Mouse (Mus musculus) hindbrain, embryonic 12.5 days (tissue): ENCODE results near the gene Chst1. TPM values are rescaled to one million over a fixed set of nuclear protein-coding genes. Genes with fewer than 3 reads are reported as not detected.

Source experiments
- ATAC-seq: fragments of 200-750 bp; cut with Nextera tagmentation; 2 replicates; pipeline ENCODE4 v1.8.0; 2017; ENCODE audit warnings: moderate TSS enrichment; ENCODE audit not compliant: low FRiP score
- H3K27ac ChIP-seq: fragments of 300-500 bp; sonication (generic); 2 replicates; pipeline ENCODE4 v1.5.1; 2016; ENCODE audit warnings: mild to moderate bottlenecking
- H3K27me3 ChIP-seq: fragments of 300-500 bp; sonication (generic); 2 replicates; pipeline ENCODE4 v1.6.1; 2016; ENCODE audit warnings: mild to moderate bottlenecking
- H3K36me3 ChIP-seq: fragments of 300-500 bp; sonication (generic); 2 replicates; pipeline ENCODE4 v1.6.1; 2016; ENCODE audit warnings: mild to moderate bottlenecking
- H3K4me1 ChIP-seq: fragments of 300-500 bp; sonication (generic); 2 replicates; pipeline ENCODE4 v1.6.1; 2016
- H3K4me2 ChIP-seq: fragments of 300-500 bp; sonication (generic); replicated peaks from 2 replicates; pipeline ENCODE4 v1.6.1; 2016; ENCODE audit warnings: mild to moderate bottlenecking
- H3K4me3 ChIP-seq: fragments of 300-500 bp; sonication (generic); 2 replicates; pipeline ENCODE4 v1.5.1; 2016; ENCODE audit warnings: mild to moderate bottlenecking
- H3K9ac ChIP-seq: fragments of 300-500 bp; sonication (generic); 2 replicates; pipeline ENCODE4 v1.6.1; 2016; ENCODE audit warnings: mild to moderate bottlenecking, moderate library complexity
- H3K9me3 ChIP-seq: fragments of 300-500 bp; sonication (generic); replicated peaks from 2 replicates; pipeline ENCODE4 v1.6.1; 2016; ENCODE audit warnings: mild to moderate bottlenecking
- WGBS: fragments of 180-500 bp; shearing (Covaris S2); methylation state at CpG from one replicate; pipeline ENCODE4 v1.1.7; 2016; 5-methylcytosine and 5-hydroxymethylcytosine counted together
- microRNA-seq: library from miRNA; unstranded; fragments of <30 nt; microRNA quantifications from one replicate; pipeline ENCODE4, GENCODE M21; 2017
- polyA plus RNA-seq: library from polyadenylated mRNA; unstranded; fragments of >200 nt; fragmentation: Nextera tagmentation; extraction: Ambion mirVana; gene quantifications from 2 replicates; pipeline ENCODE4 v1.2.1, GENCODE M21; 2016

The Chst1 gene
- polyA plus RNA-seq, 1 experiment from 2014 or later, result 11.1 TPM

- Histone ChIP-seq H3K4me2 (no peak overlapping the region), H3K9me3 (no peaks in the 10 kb centered on the region), H3K4me1 (no peaks in the 10 kb centered on the region; the same call in 1 of the 2 replicates), H3K9ac (no peak overlapping the region), H3K27ac (no peak overlapping the region), H3K4me3 (no peak overlapping the region), H3K27me3 (no peaks in the 10 kb centered on the region; the same call in 1 of the 2 replicates), H3K36me3 (no peaks in the 10 kb centered on the region)
- WGBS, result 61% methylated on average over 1 of the region's 1 CpGs
- no peak for ATAC-seq
These were observed 59.0 kb downstream of the Chst1 start for GRCm38 (mm10) chr2:92658293-92659150.

GRCm38 (mm10) chr2:92659491-92660035 lies 60.1 kb downstream of the Chst1 start:
- H3K9ac ChIP-seq, result no peak overlapping the region
- H3K27ac ChIP-seq, result no peak overlapping the region
- WGBS, result 46% methylated on average over 7 of the region's 7 CpGs
- no peak overlapping the region for H3K4me2 ChIP-seq
- no peaks in the 10 kb centered on the region for H3K9me3 ChIP-seq
- no peak for ATAC-seq
- no peaks in the 10 kb centered on the region; the same call in 1 of the 2 replicates for H3K27me3 ChIP-seq
- H3K4me3 ChIP-seq, result no peak overlapping the region
- H3K36me3 ChIP-seq, result no peaks in the 10 kb centered on the region
- H3K4me1 ChIP-seq, result no peaks in the 10 kb centered on the region; the same call in 1 of the 2 replicates

- Histone ChIP-seq H3K27ac (no peak overlapping the region), H3K4me3 (no peak overlapping the region), H3K27me3 (no peaks in the 10 kb centered on the region), H3K9ac (no peak overlapping the region), H3K4me2 (no peak overlapping the region), H3K4me1 (no peaks in the 10 kb centered on the region; the same call in 1 of the 2 replicates), H3K9me3 (no peaks in the 10 kb centered on the region), H3K36me3 (no peaks in the 10 kb centered on the region)
- no peak for ATAC-seq
- WGBS, result 87% methylated on average over 6 of the region's 6 CpGs
These were observed 63.1 kb downstream of the Chst1 start for GRCm38 (mm10) chr2:92662534-92663068.

Small RNA genes within 50 kb of the gene (microRNA-seq; reads per million reads assigned to microRNA genes)
- gene Mir7221, result not detected
- gene Mir7222, result not detected

Other genes starting within 250 kb of the Chst1 start
- gene Pex16, start 225.0 kb upstream of the Chst1 start, polyA plus RNA-seq, result 23.1 and 25.0 TPM in 2 replicates
- 5.4 and 7.0 TPM in 2 replicates for gene Large2, start 224.8 kb upstream of the Chst1 start, polyA plus RNA-seq
- 7.6 and 8.1 TPM in 2 replicates for gene 1700029I15Rik, start 217.2 kb upstream of the Chst1 start, polyA plus RNA-seq
- 112 and 115 TPM in 2 replicates for gene Mapk8ip1, start 198.4 kb upstream of the Chst1 start, polyA plus RNA-seq
- 38.1 and 39.9 TPM in 2 replicates for gene Cry2, start 165.7 kb upstream of the Chst1 start, polyA plus RNA-seq
- gene Slc35c1, start 139.2 kb upstream of the Chst1 start, polyA plus RNA-seq, result 11.9 and 12.5 TPM in 2 replicates